Mouse (Mus musculus) bone marrow, adult 2 months (tissue): ENCODE data around the gene Barx1.

Source experiments
- CTCF ChIP-seq: fragments of 200-500 bp; IDR thresholded peaks from 2 replicates; pipeline ENCODE4 v1.5.1; 2011; ENCODE audit warnings: low read length, control low read depth; ENCODE audit not compliant: control insufficient read depth, insufficient read depth
- POLR2A ChIP-seq: fragments of 200-500 bp; IDR thresholded peaks from 2 replicates; pipeline ENCODE4 v1.6.1; 2011; ENCODE audit warnings: low read depth, mild to moderate bottlenecking, control low read depth, low read length, borderline replicate concordance; ENCODE audit not compliant: control insufficient read depth

GRCm38 (mm10) chr13:48657791-48658190 is 5.0 kb upstream of the Barx1 start:
- TF ChIP-seq CTCF (no peak), POLR2A (no peak)
